Mouse (Mus musculus) neural tube, embryonic 14.5 days (tissue): ENCODE measurements around the gene Tgfbi. TPM values are rescaled to one million over a fixed set of nuclear protein-coding genes. Genes with fewer than 3 reads are reported as not detected.

Experiments used
- ATAC-seq: fragments of 200-750 bp; cut with Nextera tagmentation; 2 replicates; pipeline ENCODE4 v1.8.0; 2017; ENCODE audit warnings: low read depth, mild to moderate bottlenecking, moderate TSS enrichment, moderate library complexity
- H3K27ac ChIP-seq: fragments of 300-500 bp; sonication (generic); 2 replicates; pipeline ENCODE4 v1.5.1; 2014; ENCODE audit warnings: low read depth, mild to moderate bottlenecking, control low read depth, low read length, moderate library complexity, mixed read lengths
- H3K27me3 ChIP-seq: fragments of 300-500 bp; sonication (generic); 2 replicates; pipeline ENCODE4 v1.6.1; 2014; ENCODE audit warnings: low read length; ENCODE audit not compliant: control insufficient read depth, insufficient read depth
- H3K36me3 ChIP-seq: fragments of 300-500 bp; sonication (generic); 2 replicates; pipeline ENCODE4 v1.6.1; 2014; ENCODE audit warnings: low read length, mixed read lengths; ENCODE audit not compliant: control insufficient read depth, insufficient read depth
- H3K4me1 ChIP-seq: fragments of 300-500 bp; sonication (generic); 2 replicates; pipeline ENCODE4 v1.6.1; 2014; ENCODE audit warnings: low read length; ENCODE audit not compliant: control insufficient read depth, insufficient read depth
- H3K4me2 ChIP-seq: fragments of 300-500 bp; sonication (generic); 2 replicates; pipeline ENCODE4 v1.6.1; 2014; ENCODE audit warnings: mild to moderate bottlenecking, low read depth, low read length, control low read depth
- H3K4me3 ChIP-seq: fragments of 300-500 bp; sonication (generic); 2 replicates; pipeline ENCODE4 v1.5.1; 2014; ENCODE audit warnings: low read depth, low read length, control low read depth, mixed read lengths
- H3K9ac ChIP-seq: fragments of 300-500 bp; sonication (generic); replicated peaks from 2 replicates; pipeline ENCODE4 v1.6.1; 2014; ENCODE audit warnings: low read depth, mild to moderate bottlenecking, control low read depth, low read length, mixed read lengths
- H3K9me3 ChIP-seq: fragments of 300-500 bp; sonication (generic); 2 replicates; pipeline ENCODE4 v1.6.1; 2016; ENCODE audit warnings: low read length; ENCODE audit not compliant: control insufficient read depth
- WGBS: fragments of 180-500 bp; shearing (Covaris S2); extraction: QIAGEN DNeasy Blood & Tissue Kit; methylation state at CpG from one replicate; pipeline ENCODE4 v1.1.7; 2014; 5-methylcytosine and 5-hydroxymethylcytosine counted together
- polyA plus RNA-seq: library from polyadenylated mRNA; unstranded; fragments of >200 nt; fragmentation: Nextera tagmentation; extraction: Ambion mirVana; gene quantifications from 2 replicates; pipeline ENCODE4 v1.2.1, GENCODE M21; 2014

The Tgfbi gene
- polyA plus RNA-seq, 1 experiment from 2014 or later, result 0.87 TPM

- Histone ChIP-seq H3K9me3 (no peaks in the 10 kb centered on the region), H3K36me3 (no peaks in the 10 kb centered on the region), H3K27ac (no peak overlapping the region), H3K4me3 (no peak overlapping the region), H3K4me2 (no peak overlapping the region), H3K9ac (no peak overlapping the region), H3K4me1 (peaks cover 10% of the 10 kb centered on the region), H3K27me3 (no peaks in the 10 kb centered on the region)
- ATAC-seq, result no peak
- 63% methylated on average over 5 of the region's 5 CpGs for WGBS
Observed at GRCm38 (mm10) chr13:56580450-56580849, 28.9 kb upstream of the Tgfbi start.

DNA sequence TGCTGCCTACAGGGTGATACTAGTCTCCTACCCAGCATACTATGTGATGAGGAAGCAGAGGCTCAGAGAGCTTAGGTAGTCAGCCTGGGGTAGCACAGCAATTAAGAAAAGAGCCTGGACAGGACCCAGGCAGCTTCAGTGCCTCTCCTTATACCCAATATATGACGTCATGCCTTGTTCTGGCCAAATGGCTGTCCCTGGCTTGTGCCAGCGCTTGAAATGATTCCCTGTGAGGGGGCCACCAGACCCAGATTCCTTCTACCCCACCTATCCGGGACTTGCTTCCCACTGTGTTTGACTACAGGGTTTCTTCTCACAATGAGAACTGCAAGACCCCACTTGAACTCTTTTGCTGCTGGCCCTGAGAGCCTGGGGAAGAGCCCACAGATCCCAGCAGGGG is 27.8 kb upstream of the Tgfbi start:
- Histone ChIP-seq H3K36me3 (no peaks in the 10 kb centered on the region), H3K4me3 (no peak overlapping the region), H3K9me3 (no peaks in the 10 kb centered on the region), H3K9ac (no peak overlapping the region), H3K4me1 (peaks cover 10% of the 10 kb centered on the region), H3K27ac (peak overlapping the region; percentile 88), H3K27me3 (no peaks in the 10 kb centered on the region), H3K4me2 (no peak overlapping the region)
- ATAC-seq, result peak; percentile 49
- 5% methylated on average over 3 of the region's 3 CpGs for WGBS

DNA sequence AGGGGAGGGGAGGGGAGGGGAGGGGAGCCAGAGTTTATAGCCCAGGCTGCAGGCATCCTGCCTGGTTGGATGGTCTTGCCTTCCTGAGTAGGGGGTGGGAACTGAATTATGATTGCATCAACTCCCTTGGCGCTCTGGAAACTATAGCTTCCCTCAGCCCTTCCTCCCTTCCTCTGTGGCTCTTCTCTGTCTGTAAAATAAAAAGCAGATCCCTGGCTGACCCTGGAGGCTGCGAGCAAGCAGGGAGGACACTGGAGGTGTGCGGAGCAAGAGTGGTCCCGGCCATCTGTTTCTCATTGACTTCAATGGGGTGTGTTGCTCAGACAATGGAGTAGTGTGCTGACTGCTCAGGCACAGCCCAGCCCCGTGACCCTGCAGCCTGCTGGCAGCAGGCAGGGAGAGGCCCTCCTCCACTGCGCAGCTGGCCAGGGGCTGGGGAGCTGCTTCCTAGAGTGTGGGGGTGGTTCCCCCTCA is 27.3 kb upstream of the Tgfbi start:
- H3K9ac ChIP-seq, result peak overlapping the region; percentile 28; the same call in 1 of the 2 replicates
- peak; percentile 95 for ATAC-seq

DNA sequence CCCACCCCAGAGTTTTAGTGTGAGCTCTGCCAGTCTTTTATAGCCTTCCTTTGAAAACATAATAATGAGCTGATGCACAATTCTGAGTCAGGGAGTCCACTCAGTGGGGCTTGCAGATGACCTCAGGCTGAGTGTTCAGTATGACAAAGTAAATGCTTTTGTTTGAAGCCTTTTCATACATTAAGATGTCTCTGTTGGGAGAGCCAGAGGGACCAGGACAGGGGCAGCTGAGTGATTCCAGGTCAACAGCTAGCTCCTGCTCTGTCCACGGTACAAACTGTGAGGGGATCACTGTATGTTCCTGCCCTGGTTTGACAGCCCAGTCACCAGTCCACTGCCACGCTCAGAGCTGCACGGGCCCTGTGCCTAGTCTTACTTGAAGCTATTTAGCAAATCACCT is 26.6 kb upstream of the Tgfbi start:
- 8% methylated on average over 3 of the region's 3 CpGs for WGBS
- Histone ChIP-seq H3K9me3 (no peaks in the 10 kb centered on the region), H3K4me3 (no peak overlapping the region), H3K36me3 (no peaks in the 10 kb centered on the region), H3K27me3 (no peaks in the 10 kb centered on the region), H3K4me2 (no peak overlapping the region), H3K9ac (no peak overlapping the region), H3K4me1 (peaks cover 10% of the 10 kb centered on the region), H3K27ac (no peak overlapping the region)
- ATAC-seq, result no peak

More for the DNA sequence above, 27.3 kb upstream of the Tgfbi start:
- Histone ChIP-seq H3K27ac (peak overlapping the region; percentile 88), H3K4me1 (peaks cover 10% of the 10 kb centered on the region), H3K4me2 (peak overlapping the region; percentile 34; the same call in 1 of the 2 replicates), H3K36me3 (no peaks in the 10 kb centered on the region), H3K4me3 (no peak overlapping the region), H3K9me3 (no peaks in the 10 kb centered on the region), H3K27me3 (no peaks in the 10 kb centered on the region)
- 1% methylated on average over 6 of the region's 6 CpGs for WGBS

GRCm38 (mm10) chr13:56586046-56586445 is 23.3 kb upstream of the Tgfbi start:
- Histone ChIP-seq H3K9ac (no peak overlapping the region), H3K36me3 (no peaks in the 10 kb centered on the region), H3K9me3 (no peaks in the 10 kb centered on the region), H3K27ac (no peak overlapping the region), H3K4me3 (no peak overlapping the region), H3K4me1 (peaks cover 10% of the 10 kb centered on the region), H3K27me3 (no peaks in the 10 kb centered on the region), H3K4me2 (no peak overlapping the region)
- no peak for ATAC-seq
- 82% methylated on average over 3 of the region's 3 CpGs for WGBS

GRCm38 (mm10) chr13:56588454-56589117 is 20.7 kb upstream of the Tgfbi start:
- WGBS, result 85% methylated on average over 14 of the region's 14 CpGs

GRCm38 (mm10) chr13:56590202-56590601 is 19.1 kb upstream of the Tgfbi start:
- Histone ChIP-seq H3K36me3 (no peaks in the 10 kb centered on the region), H3K27me3 (no peaks in the 10 kb centered on the region), H3K4me3 (no peak overlapping the region), H3K27ac (no peak overlapping the region), H3K4me1 (no peaks in the 10 kb centered on the region), H3K4me2 (no peak overlapping the region), H3K9me3 (no peaks in the 10 kb centered on the region), H3K9ac (no peak overlapping the region)
- WGBS, result 77% methylated on average over 5 of the region's 5 CpGs
- ATAC-seq, result no peak

More at GRCm38 (mm10) chr13:56588454-56589117, 20.7 kb upstream of the Tgfbi start:
- Histone ChIP-seq H3K4me3 (no peak overlapping the region), H3K9ac (no peak overlapping the region), H3K27ac (no peak overlapping the region), H3K4me2 (no peak overlapping the region), H3K4me1 (no peaks in the 10 kb centered on the region), H3K27me3 (no peaks in the 10 kb centered on the region), H3K36me3 (no peaks in the 10 kb centered on the region), H3K9me3 (no peaks in the 10 kb centered on the region)
- no peak for ATAC-seq

DNA sequence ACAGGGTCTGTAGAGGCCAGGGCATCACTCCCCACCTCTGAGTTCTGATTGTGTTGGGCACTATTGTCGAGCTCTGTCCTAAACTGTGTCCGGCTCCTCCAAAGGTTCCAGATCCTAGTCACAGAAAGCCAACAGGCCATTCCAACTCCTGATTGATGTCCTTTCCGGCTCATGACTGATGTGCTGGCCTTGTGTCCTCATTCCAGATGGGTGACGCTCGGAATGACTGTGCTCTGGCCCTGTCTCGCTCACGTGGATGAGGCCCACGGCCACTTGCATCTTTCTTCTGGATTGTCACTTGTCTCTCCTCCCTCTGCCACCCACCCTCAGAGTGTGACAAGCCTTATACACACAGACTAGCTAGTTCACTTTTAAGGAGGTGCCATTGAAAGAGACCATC is 18.1 kb upstream of the Tgfbi start:
- H3K9ac ChIP-seq, result no peak overlapping the region
- 89% methylated on average over 8 of the region's 8 CpGs for WGBS
- H3K4me1 ChIP-seq, result no peaks in the 10 kb centered on the region
- H3K4me3 ChIP-seq, result no peak overlapping the region
- H3K27ac ChIP-seq, result no peak overlapping the region
- H3K9me3 ChIP-seq, result no peaks in the 10 kb centered on the region
- H3K36me3 ChIP-seq, result no peaks in the 10 kb centered on the region
- no peak for ATAC-seq
- H3K4me2 ChIP-seq, result no peak overlapping the region
- H3K27me3 ChIP-seq, result no peaks in the 10 kb centered on the region

DNA sequence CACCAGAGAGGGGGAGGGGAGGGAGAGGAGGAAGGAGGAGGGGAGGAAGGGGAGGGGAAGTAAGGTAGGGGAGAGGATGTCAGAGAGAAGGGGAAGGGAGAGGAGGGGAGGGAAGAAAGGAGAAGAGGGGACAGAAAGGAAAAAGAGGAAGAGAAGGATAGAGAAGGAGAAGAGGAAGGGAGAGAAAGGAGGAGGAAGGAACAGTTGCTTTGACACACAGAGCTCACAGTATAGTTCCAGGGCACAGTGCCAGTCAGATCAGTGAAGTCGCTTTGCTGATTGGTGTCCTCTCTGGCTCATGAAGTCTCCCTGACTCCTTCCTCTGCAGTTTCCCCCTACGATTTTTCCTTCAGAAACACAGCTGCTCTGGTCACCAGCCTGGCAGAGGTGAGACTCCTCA is 17.4 kb upstream of the Tgfbi start:
- ATAC-seq, result no peak
- Histone ChIP-seq H3K9me3 (no peaks in the 10 kb centered on the region), H3K27ac (no peak overlapping the region), H3K4me3 (no peak overlapping the region), H3K4me1 (no peaks in the 10 kb centered on the region), H3K4me2 (no peak overlapping the region), H3K36me3 (no peaks in the 10 kb centered on the region), H3K9ac (no peak overlapping the region), H3K27me3 (no peaks in the 10 kb centered on the region)
- WGBS, result 63% methylated on average over 2 of the region's 2 CpGs
